Mouse (Mus musculus): ENCODE measurements at regions not wholly inside any gene's neighbourhood (a gene's known extent, or its start where the extent isn't known, plus 50 kb on each side); places are given as distances from the start of the nearest gene placed in this dataset.

GRCm38 (mm10) chr10:93361654-93362195 lies 50.8 kb upstream of the Elk3 start:
- no peak for DNase-seq

GRCm38 (mm10) chr10:93364108-93364793 lies 53.3 kb upstream of the Elk3 start:
- no peak for DNase-seq

GRCm38 (mm10) chr10:93364881-93365280 lies 53.9 kb upstream of the Elk3 start:
- no peak for DNase-seq

- DNase-seq: no peak
Measured at GRCm38 (mm10) chr10:93365318-93365717, 54.4 kb upstream of the Elk3 start.

- no peak for DNase-seq
Measured at GRCm38 (mm10) chr10:93365824-93366223, 54.9 kb upstream of the Elk3 start.

- DNase-seq: no peak
Measured at GRCm38 (mm10) chr10:93369737-93370136, 58.8 kb upstream of the Elk3 start.

- no peak for DNase-seq
Measured at GRCm38 (mm10) chr10:93370331-93370730, 59.4 kb upstream of the Elk3 start.

GRCm38 (mm10) chr10:93372281-93372680 lies 61.3 kb upstream of the Elk3 start:
- no peak for DNase-seq

- no peak for DNase-seq
Measured at GRCm38 (mm10) chr10:93373265-93373664, 62.3 kb upstream of the Elk3 start.

- no peak for DNase-seq
Measured at GRCm38 (mm10) chr10:93373954-93374689, 63.2 kb upstream of the Elk3 start.

- DNase-seq: no peak
Measured at GRCm38 (mm10) chr10:93374690-93374994, 63.7 kb upstream of the Elk3 start.

- DNase-seq: peak; percentile 15
Measured at GRCm38 (mm10) chr10:93375007-93375711, 64.2 kb upstream of the Elk3 start.

GRCm38 (mm10) chr10:93375771-93376170 lies 64.8 kb upstream of the Elk3 start:
- DNase-seq: no peak

- DNase-seq: no peak
Measured at GRCm38 (mm10) chr10:93376457-93376941, 65.6 kb upstream of the Elk3 start.

- DNase-seq: no peak
Measured at GRCm38 (mm10) chr10:93389276-93389675, 63.9 kb upstream of the Lta4h start.

- no peak for DNase-seq
Measured at GRCm38 (mm10) chr10:93391296-93391695, 61.9 kb upstream of the Lta4h start.

- DNase-seq: no peak
Measured at GRCm38 (mm10) chr10:93393902-93394301, 59.3 kb upstream of the Lta4h start.

GRCm38 (mm10) chr10:93397711-93398110 lies 55.5 kb upstream of the Lta4h start:
- DNase-seq: no peak

GRCm38 (mm10) chr10:93398531-93399320 lies 54.5 kb upstream of the Lta4h start:
- DNase-seq: no peak

- DNase-seq: no peak
Measured at GRCm38 (mm10) chr10:93402689-93403509, 50.3 kb upstream of the Lta4h start.
